Mouse (Mus musculus) limb, embryonic 14.5 days (tissue): ENCODE measurements around the gene Daw1. TPM values are rescaled to one million over a fixed set of nuclear protein-coding genes. Genes with fewer than 3 reads are reported as not detected.
A peak's percentile ranks its signal among the peaks of the same experiment; 100 is the strongest.

Experiments used
- ATAC-seq: fragments of 200-750 bp; cut with Nextera tagmentation; 2 replicates; pipeline ENCODE4 v1.8.0; 2017; ENCODE audit warnings: low read depth, moderate number of reproducible peaks, moderate TSS enrichment; ENCODE audit not compliant: low FRiP score
- DNase-seq: peaks from one replicate; pipeline ENCODE4 v3.0.0-alpha.2; 2015; ENCODE audit warnings: low spot score
- H3K27ac ChIP-seq: fragments of 300-500 bp; sonication (generic); replicated peaks from 2 replicates; pipeline ENCODE4 v1.5.1; 2014; ENCODE audit warnings: low read depth, mild to moderate bottlenecking, low read length, moderate library complexity, mixed read lengths
- H3K27me3 ChIP-seq: fragments of 300-500 bp; sonication (generic); 2 replicates; pipeline ENCODE4 v1.6.1; 2014; ENCODE audit warnings: low read length, mixed read lengths; ENCODE audit not compliant: control insufficient read depth, insufficient read depth
- H3K36me3 ChIP-seq: fragments of 300-500 bp; sonication (generic); 2 replicates; pipeline ENCODE4 v1.6.1; 2014; ENCODE audit warnings: mild to moderate bottlenecking, low read length, moderate library complexity, mixed read lengths; ENCODE audit not compliant: control insufficient read depth, insufficient read depth
- H3K4me1 ChIP-seq: fragments of 300-500 bp; sonication (generic); 2 replicates; pipeline ENCODE4 v1.6.1; 2014; ENCODE audit warnings: antibody characterized with exemption, low read length, mixed read lengths; ENCODE audit not compliant: control insufficient read depth, insufficient read depth
- H3K4me2 ChIP-seq: fragments of 300-500 bp; sonication (generic); replicated peaks from 2 replicates; pipeline ENCODE4 v1.6.1; 2014; ENCODE audit warnings: low read depth, mild to moderate bottlenecking, low read length, moderate library complexity; ENCODE audit not compliant: severe bottlenecking
- H3K4me3 ChIP-seq: fragments of 300-500 bp; sonication (generic); replicated peaks from 2 replicates; pipeline ENCODE4 v1.5.1; 2014; ENCODE audit warnings: low read length
- H3K9ac ChIP-seq: fragments of 300-500 bp; sonication (generic); 2 replicates; pipeline ENCODE4 v1.6.1; 2014; ENCODE audit warnings: mild to moderate bottlenecking, low read depth, low read length, moderate library complexity; ENCODE audit not compliant: severe bottlenecking
- H3K9me3 ChIP-seq: fragments of 300-500 bp; sonication (generic); 2 replicates; pipeline ENCODE4 v1.6.1; 2016; ENCODE audit warnings: low read length; ENCODE audit not compliant: control insufficient read depth
- POLR2A ChIP-seq: fragments of 200-500 bp; IDR thresholded peaks from 2 replicates; pipeline ENCODE4 v1.8.0; 2012; ENCODE audit warnings: inconsistent platforms, mild to moderate bottlenecking, moderate library complexity, borderline replicate concordance; ENCODE audit not compliant: insufficient read depth, insufficient read length; ENCODE audit errors: extremely low read depth
- WGBS: fragments of 180-500 bp; shearing (Covaris S2); extraction: QIAGEN DNeasy Blood & Tissue Kit; methylation state at CpG from one replicate; pipeline ENCODE4 v1.1.7; 2014; 5-methylcytosine and 5-hydroxymethylcytosine counted together
- polyA plus RNA-seq, 2 experiments: library from polyadenylated mRNA; depleted of rRNA in 1 of 2; stranded (reverse) in 1 of 2; unstranded in 1 of 2; fragments of >200 nt; fragmentation: Nextera tagmentation in 1 of 2; extraction: Ambion mirVana in 1 of 2; gene quantifications; 2 replicates each; pipeline versions ENCODE4 v1.2.1 to v1.2.3; 2012 to 2014

Daw1 gene
- polyA plus RNA-seq, 2 experiments = 0.18 to 0.45 TPM

DNA sequence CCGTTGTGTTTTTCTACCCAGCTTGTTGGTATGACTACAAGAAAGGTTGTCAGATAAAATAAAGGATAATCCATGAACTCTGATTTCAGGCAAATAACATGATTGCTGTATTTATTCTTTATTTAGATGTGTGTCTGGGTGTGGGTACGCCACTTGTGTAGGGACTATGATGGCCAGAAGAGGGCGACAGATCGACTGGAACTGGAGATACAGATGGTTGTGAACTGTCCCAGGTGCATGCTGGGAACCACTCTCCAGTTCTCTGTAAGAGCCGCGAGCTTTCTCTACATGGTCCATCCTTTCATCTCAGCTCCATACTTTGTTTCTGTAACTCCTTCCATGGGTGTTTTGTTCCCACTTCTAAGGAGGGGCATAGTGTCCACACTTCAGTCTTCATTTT lies 20.8 kb upstream of the Daw1 start:
- Histone ChIP-seq H3K9ac (no peak overlapping the region), H3K27me3 (no peaks in the 10 kb centered on the region), H3K4me2 (no peak overlapping the region), H3K36me3 (no peaks in the 10 kb centered on the region), H3K27ac (no peak overlapping the region), H3K4me1 (no peaks in the 10 kb centered on the region), H3K4me3 (no peak overlapping the region), H3K9me3 (no peaks in the 10 kb centered on the region)
- ATAC-seq (no peak), DNase-seq (no peak)
- 84% methylated on average over 6 of the region's 6 CpGs for WGBS
- TF ChIP-seq POLR2A = no peak

GRCm38 (mm10) chr1:83141510-83141909 lies 18.0 kb upstream of the Daw1 start:
- Histone ChIP-seq H3K27me3 (no peaks in the 10 kb centered on the region), H3K4me1 (no peaks in the 10 kb centered on the region), H3K4me2 (no peak overlapping the region), H3K9me3 (no peaks in the 10 kb centered on the region), H3K4me3 (no peak overlapping the region), H3K9ac (no peak overlapping the region), H3K36me3 (no peaks in the 10 kb centered on the region), H3K27ac (no peak overlapping the region)
- 78% methylated on average over 8 of the region's 8 CpGs for WGBS
- DNase-seq (no peak), ATAC-seq (no peak)
- no peak for TF ChIP-seq POLR2A

- Histone ChIP-seq H3K9ac (no peak overlapping the region), H3K9me3 (no peaks in the 10 kb centered on the region), H3K4me2 (no peak overlapping the region), H3K4me1 (no peaks in the 10 kb centered on the region), H3K4me3 (no peak overlapping the region), H3K36me3 (no peaks in the 10 kb centered on the region), H3K27me3 (no peaks in the 10 kb centered on the region), H3K27ac (no peak overlapping the region)
- DNase-seq (no peak), ATAC-seq (no peak)
- no peak for TF ChIP-seq POLR2A
- 82% methylated on average over 5 of the region's 5 CpGs for WGBS
Measured at GRCm38 (mm10) chr1:83142055-83142454, 17.5 kb upstream of the Daw1 start.

DNA sequence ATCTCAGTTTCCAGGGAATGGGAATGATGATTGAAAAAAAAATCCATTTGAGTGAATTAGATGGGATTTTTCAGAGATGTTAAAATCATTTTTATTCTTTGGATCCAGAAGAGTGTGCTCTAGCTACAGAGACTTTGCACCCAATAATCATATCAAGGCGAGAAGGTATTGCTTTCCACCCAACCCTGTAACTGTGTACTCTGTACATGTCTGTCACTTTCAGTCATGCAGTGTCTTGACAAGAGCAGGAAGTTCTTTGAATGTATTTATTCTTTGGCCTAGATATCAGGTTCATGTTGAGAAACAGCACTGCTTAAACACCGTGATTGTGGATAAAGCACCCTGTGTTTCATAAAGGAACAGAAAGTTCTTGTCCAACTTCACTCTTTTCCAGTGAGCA lies 13.0 kb upstream of the Daw1 start:
- DNase-seq (no peak), ATAC-seq (no peak)
- WGBS = 95% methylated on average over 2 of the region's 2 CpGs
- no peak overlapping the region for H3K4me2 ChIP-seq
- no peaks in the 10 kb centered on the region for H3K9me3 ChIP-seq
- no peaks in the 10 kb centered on the region for H3K27me3 ChIP-seq
- H3K9ac ChIP-seq = no peak overlapping the region
- no peak overlapping the region for H3K4me3 ChIP-seq
- H3K27ac ChIP-seq = no peak overlapping the region
- no peaks in the 10 kb centered on the region for H3K4me1 ChIP-seq
- TF ChIP-seq POLR2A = no peak
- H3K36me3 ChIP-seq = no peaks in the 10 kb centered on the region

DNA sequence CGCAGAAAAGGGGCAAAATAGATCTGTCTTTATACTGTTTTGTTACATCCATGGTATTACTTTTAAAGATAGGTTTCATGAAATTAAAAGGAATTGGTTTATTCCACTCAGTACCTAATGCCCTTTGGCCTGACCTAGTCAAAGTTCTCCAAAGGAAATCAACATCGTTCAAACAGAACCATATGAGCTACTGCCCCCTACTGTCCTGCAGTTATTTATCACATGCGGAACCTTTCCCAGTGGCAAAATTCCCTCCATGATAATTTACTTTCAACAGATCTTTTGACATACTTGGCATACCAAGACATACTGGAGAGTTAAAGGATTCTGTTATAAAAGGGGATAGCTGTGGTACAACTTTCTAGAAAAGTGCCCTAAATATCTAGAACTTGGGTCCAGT lies 9.3 kb upstream of the Daw1 start:
- no peaks in the 10 kb centered on the region for H3K27me3 ChIP-seq
- 67% methylated on average over 3 of the region's 3 CpGs for WGBS
- H3K4me2 ChIP-seq = no peak overlapping the region
- H3K36me3 ChIP-seq = no peaks in the 10 kb centered on the region
- no peaks in the 10 kb centered on the region for H3K9me3 ChIP-seq
- no peak overlapping the region for H3K9ac ChIP-seq
- no peak for DNase-seq
- no peak overlapping the region for H3K4me3 ChIP-seq
- no peak overlapping the region for H3K27ac ChIP-seq
- no peaks in the 10 kb centered on the region for H3K4me1 ChIP-seq
- no peak for ATAC-seq
- TF ChIP-seq POLR2A = no peak

DNA sequence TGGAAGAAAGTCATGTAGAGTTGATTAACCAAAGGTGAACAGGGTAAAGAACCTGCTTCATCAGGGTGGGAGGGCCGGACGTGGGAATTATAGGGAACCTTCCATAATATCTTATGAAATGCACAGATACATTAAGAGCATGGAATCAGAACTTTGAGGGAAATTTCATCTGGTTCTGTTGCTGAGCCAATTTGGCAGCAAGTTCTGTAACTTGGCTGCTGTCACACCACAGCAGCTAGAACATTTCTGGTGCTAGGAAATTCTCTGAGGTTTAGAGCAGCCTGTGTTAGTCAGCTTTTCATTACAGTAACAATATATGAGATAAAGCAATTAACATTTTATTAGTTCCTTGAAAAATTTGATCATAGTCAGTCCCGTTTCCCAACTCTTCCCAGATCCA lies 6.6 kb upstream of the Daw1 start:
- Histone ChIP-seq H3K9ac (no peak overlapping the region), H3K4me1 (no peaks in the 10 kb centered on the region), H3K4me2 (no peak overlapping the region), H3K9me3 (no peaks in the 10 kb centered on the region), H3K27ac (no peak overlapping the region), H3K36me3 (no peaks in the 10 kb centered on the region), H3K4me3 (no peak overlapping the region), H3K27me3 (no peaks in the 10 kb centered on the region)
- 78% methylated on average over 3 of the region's 3 CpGs for WGBS
- no peak for TF ChIP-seq POLR2A
- peak; percentile 21 for DNase-seq
- ATAC-seq = no peak
